Comparison of ENCODE assay signal across 16 mouse cellular contexts in genomic region chr16:16535232-16535631, GRCm38 (mm10).
A peak's percentile ranks its signal among the peaks of the same experiment; 100 is the strongest.
DNase-seq lines count a peak whose midpoint lies in the region; ATAC-seq and TF ChIP-seq lines count a peak whose summit lies in the region.
"Had no signal": no experiment of that assay in that cellular context is flagged by ENCODE, and none has a peak within 500 bp of the region (broad histone marks: within the 10 kb centered on the region; RNA-seq: fewer than 3 reads in every experiment).

No protein-coding gene starts in this region.

- H3K27ac ChIP-seq in heart, adult 2 months: no peak overlapping the region
- no peak overlapping the region for H3K27ac ChIP-seq in midbrain, embryonic 16.5 days (ENCODE audit: low read length)
- H3K27ac ChIP-seq in midbrain, embryonic 13.5 days: no peak overlapping the region
- H3K27ac ChIP-seq: embryonic facial prominence, embryonic 10.5 days; heart, embryonic 13.5 days; hindbrain, embryonic 15.5 days had no signal

- ATAC-seq in midbrain, embryonic 16.5 days: peak; percentile 48
- ATAC-seq in midbrain, embryonic 13.5 days: no peak
- ATAC-seq: activated CD4-positive, CD25-positive, alpha-beta regulatory T cell, adult 4 months; forebrain, embryonic 14.5 days had no signal

- DNase-seq in heart, adult 2 months: no peak
- DNase-seq in heart, adult 18-20 months: no peak
- peak; percentile 10 for DNase-seq in ZHBTc4 (ENCODE audit: low read depth, low spot score)
- DNase-seq in thymus, postnatal 25 days: no peak
- DNase-seq: adrenal gland, postnatal 14 days; cerebellum, adult 18-20 months; cerebellum, postnatal 10 days; gastrocnemius, postnatal 36 days; heart, postnatal 36 days had no signal

- TF ChIP-seq CTCF in heart, adult 2 months (IDR thresholded peaks at IDR 0.05): peak; percentile 13; the same call in 1 of the 2 replicates

- no peak overlapping the region for H3K4me2 ChIP-seq in midbrain, embryonic 16.5 days (ENCODE audit: low read length)
- H3K4me2 ChIP-seq in midbrain, embryonic 13.5 days (replicated peaks): no peak overlapping the region
- H3K4me2 ChIP-seq: heart, embryonic 13.5 days; hindbrain, embryonic 15.5 days had no signal

- TF ChIP-seq POLR2A in heart, adult 2 months (IDR thresholded peaks at IDR 0.05; ENCODE audit: insufficient read depth, low read depth, low read length): no peak

- H3K4me1 ChIP-seq in heart, adult 2 months (ENCODE audit: control insufficient read depth, insufficient read depth, low read length): no peaks in the 10 kb centered on the region
- 0 out of 2 replicates have a peak, but pooled peaks cover 2% of the 10 kb centered on the region for H3K4me1 ChIP-seq in midbrain, embryonic 16.5 days (ENCODE audit: control insufficient read depth, insufficient read depth, low read length)
- H3K4me1 ChIP-seq in midbrain, embryonic 13.5 days (replicated peaks): 0 out of 2 replicates have a peak, but pooled peaks cover 2% of the 10 kb centered on the region
- H3K4me1 ChIP-seq: embryonic facial prominence, embryonic 10.5 days; heart, embryonic 13.5 days; hindbrain, embryonic 15.5 days had no signal

- no peaks in the 10 kb centered on the region for H3K27me3 ChIP-seq in heart, adult 2 months (ENCODE audit: control insufficient read depth, insufficient read depth, low read length)
- H3K27me3 ChIP-seq in midbrain, embryonic 16.5 days (ENCODE audit: control insufficient read depth, insufficient read depth, low read depth, low read length): no peaks in the 10 kb centered on the region
- H3K27me3 ChIP-seq in midbrain, embryonic 13.5 days: no peaks in the 10 kb centered on the region
- H3K27me3 ChIP-seq: heart, embryonic 13.5 days; hindbrain, embryonic 15.5 days had no signal

- H3K36me3 ChIP-seq in heart, adult 2 months (ENCODE audit: control insufficient read depth, insufficient read depth, low read length): no peaks in the 10 kb centered on the region
- no peaks in the 10 kb centered on the region for H3K36me3 ChIP-seq in midbrain, embryonic 16.5 days (ENCODE audit: control insufficient read depth, insufficient read depth, low read length)
- H3K36me3 ChIP-seq in midbrain, embryonic 13.5 days: no peaks in the 10 kb centered on the region
- H3K36me3 ChIP-seq: embryonic facial prominence, embryonic 10.5 days; heart, embryonic 13.5 days; hindbrain, embryonic 15.5 days had no signal

- no peak for TF ChIP-seq EP300 in heart, adult 2 months (IDR thresholded peaks at IDR 0.05; ENCODE audit: insufficient read depth, low read depth, low read length)

- no peak overlapping the region for H3K9ac ChIP-seq in heart, adult 2 months (ENCODE audit: low read depth, low read length)
- H3K9ac ChIP-seq in midbrain, embryonic 16.5 days (ENCODE audit: low read depth, low read length): no peak overlapping the region
- H3K9ac ChIP-seq in midbrain, embryonic 13.5 days (replicated peaks): no peak overlapping the region
- H3K9ac ChIP-seq: heart, embryonic 13.5 days; hindbrain, embryonic 15.5 days had no signal

- no peaks in the 10 kb centered on the region for H3K9me3 ChIP-seq in midbrain, embryonic 16.5 days (replicated peaks; ENCODE audit: control insufficient read depth, low read length, poor library complexity, severe bottlenecking)
- no peaks in the 10 kb centered on the region for H3K9me3 ChIP-seq in midbrain, embryonic 13.5 days
- H3K9me3 ChIP-seq: embryonic facial prominence, embryonic 10.5 days; heart, embryonic 13.5 days; hindbrain, embryonic 15.5 days had no signal

- 58% methylated on average over 2 of the region's 2 CpGs for WGBS in heart, adult 2 months
- WGBS in midbrain, embryonic 16.5 days: 79% methylated on average over 2 of the region's 2 CpGs
- WGBS in midbrain, embryonic 13.5 days: 65% methylated on average over 2 of the region's 2 CpGs

- no peak overlapping the region for H3K4me3 ChIP-seq in heart, adult 2 months
- H3K4me3 ChIP-seq in midbrain, embryonic 16.5 days (ENCODE audit: low read depth, low read length): no peak overlapping the region
- H3K4me3 ChIP-seq in midbrain, embryonic 13.5 days (replicated peaks): no peak overlapping the region
- H3K4me3 ChIP-seq: embryonic facial prominence, embryonic 10.5 days; heart, embryonic 13.5 days; hindbrain, embryonic 15.5 days had no signal

- H3K79me2 ChIP-seq in heart, adult 2 months (replicated peaks; ENCODE audit: control insufficient read depth, insufficient read depth, low read length): no peaks in the 10 kb centered on the region

- intact Hi-C loops in heart, adult 2 months (cut with DNase I): no loop called here
